Mouse (Mus musculus) embryo, embryonic 10 days (tissue): Measurements from ENCODE around the gene Sh3rf3.
"Not testable (repeated sequence)": the region's sequence is repeated elsewhere in the genome, so short reads cannot be mapped to it uniquely, and the experiment has no call there.

Source experiments
- DNase-seq: peaks from one replicate; pipeline ENCODE4 v3.0.0-alpha.2; 2015; ENCODE audit warnings: low spot score

Sh3rf3 gene

GRCm38 (mm10) chr10:58982546-58983154, 169.5 kb downstream of the Sh3rf3 start:
- DNase-seq = no peak

- no peak for DNase-seq
Measured at GRCm38 (mm10) chr10:58991611-58992010, 178.5 kb downstream of the Sh3rf3 start.

GRCm38 (mm10) chr10:58994726-58995125, 181.6 kb downstream of the Sh3rf3 start:
- no peak for DNase-seq

GRCm38 (mm10) chr10:58995132-58995531, 182.0 kb downstream of the Sh3rf3 start:
- no peak for DNase-seq

GRCm38 (mm10) chr10:59002361-59002760, 189.2 kb downstream of the Sh3rf3 start:
- no peak for DNase-seq

- no peak for DNase-seq
Measured at GRCm38 (mm10) chr10:59011415-59011814, 198.3 kb downstream of the Sh3rf3 start.

- no peak for DNase-seq
Measured at GRCm38 (mm10) chr10:59013618-59014017, 200.5 kb downstream of the Sh3rf3 start.

- no peak for DNase-seq
Measured at GRCm38 (mm10) chr10:59019302-59019973, 206.3 kb downstream of the Sh3rf3 start.

- DNase-seq = no peak
Measured at GRCm38 (mm10) chr10:59050434-59050833, 237.3 kb downstream of the Sh3rf3 start.

- no peak for DNase-seq
Measured at GRCm38 (mm10) chr10:59056294-59056693, 243.1 kb downstream of the Sh3rf3 start.

- no peak for DNase-seq
Measured at GRCm38 (mm10) chr10:59066804-59067203, 253.6 kb downstream of the Sh3rf3 start.

GRCm38 (mm10) chr10:59072827-59073226, 259.7 kb downstream of the Sh3rf3 start:
- DNase-seq = no peak

GRCm38 (mm10) chr10:59076681-59077080, 263.5 kb downstream of the Sh3rf3 start:
- no peak for DNase-seq

GRCm38 (mm10) chr10:59077909-59078308, 264.8 kb downstream of the Sh3rf3 start:
- DNase-seq = no peak

- DNase-seq = no peak
Measured at GRCm38 (mm10) chr10:59085604-59086003, 272.4 kb downstream of the Sh3rf3 start.

GRCm38 (mm10) chr10:59086578-59086977, 273.4 kb downstream of the Sh3rf3 start:
- DNase-seq = no peak

- DNase-seq = peak; percentile 66
Measured at GRCm38 (mm10) chr10:59089861-59090621, 276.9 kb downstream of the Sh3rf3 start.

GRCm38 (mm10) chr10:59090622-59090971, 277.4 kb downstream of the Sh3rf3 start:
- DNase-seq = no peak

GRCm38 (mm10) chr10:59091556-59091955, 278.4 kb downstream of the Sh3rf3 start:
- no peak for DNase-seq

GRCm38 (mm10) chr10:59091988-59092387, 278.8 kb downstream of the Sh3rf3 start:
- DNase-seq = no peak

GRCm38 (mm10) chr10:59103076-59103475, 289.9 kb downstream of the Sh3rf3 start:
- DNase-seq = not testable (repeated sequence)

- no peak for DNase-seq
Measured at GRCm38 (mm10) chr10:59104683-59105082, 291.5 kb downstream of the Sh3rf3 start.

GRCm38 (mm10) chr10:59105885-59106284, 292.7 kb downstream of the Sh3rf3 start:
- DNase-seq = no peak
